Mouse (Mus musculus) lung, adult 2 months (tissue): ENCODE measurements around the gene Epb41l3.

Source experiments
- CTCF ChIP-seq: fragments of 200-500 bp; IDR thresholded peaks from 2 replicates; pipeline ENCODE4 v1.5.1; 2011; ENCODE audit warnings: mild to moderate bottlenecking, low read length, control low read depth; ENCODE audit not compliant: insufficient read depth
- POLR2A ChIP-seq: fragments of 200-500 bp; IDR thresholded peaks from 2 replicates; pipeline ENCODE4 v1.6.1; 2011; ENCODE audit warnings: low read depth, mild to moderate bottlenecking, control low read depth, low read length, borderline replicate concordance; ENCODE audit errors: extremely low read depth

GRCm38 (mm10) chr17:69192863-69193493, 117.5 kb downstream of the Epb41l3 start:
- TF ChIP-seq CTCF (no peak), POLR2A (no peak)
